Mouse (Mus musculus) kidney, adult 2 months (tissue): ENCODE measurements around the gene Klf13.

Experiments
- CTCF ChIP-seq: fragments of 200-500 bp; conservative IDR thresholded peaks from 2 replicates; pipeline ENCODE4 v1.5.1; 2011; ENCODE audit warnings: low read depth, mild to moderate bottlenecking, control low read depth, low read length, moderate library complexity, mixed read lengths; ENCODE audit not compliant: insufficient read depth, insufficient read length
- POLR2A ChIP-seq: fragments of 200-500 bp; IDR thresholded peaks from one replicate; pipeline ENCODE4 v1.6.1; 2011; ENCODE audit warnings: low read depth, low read length, control low read depth

DNA sequence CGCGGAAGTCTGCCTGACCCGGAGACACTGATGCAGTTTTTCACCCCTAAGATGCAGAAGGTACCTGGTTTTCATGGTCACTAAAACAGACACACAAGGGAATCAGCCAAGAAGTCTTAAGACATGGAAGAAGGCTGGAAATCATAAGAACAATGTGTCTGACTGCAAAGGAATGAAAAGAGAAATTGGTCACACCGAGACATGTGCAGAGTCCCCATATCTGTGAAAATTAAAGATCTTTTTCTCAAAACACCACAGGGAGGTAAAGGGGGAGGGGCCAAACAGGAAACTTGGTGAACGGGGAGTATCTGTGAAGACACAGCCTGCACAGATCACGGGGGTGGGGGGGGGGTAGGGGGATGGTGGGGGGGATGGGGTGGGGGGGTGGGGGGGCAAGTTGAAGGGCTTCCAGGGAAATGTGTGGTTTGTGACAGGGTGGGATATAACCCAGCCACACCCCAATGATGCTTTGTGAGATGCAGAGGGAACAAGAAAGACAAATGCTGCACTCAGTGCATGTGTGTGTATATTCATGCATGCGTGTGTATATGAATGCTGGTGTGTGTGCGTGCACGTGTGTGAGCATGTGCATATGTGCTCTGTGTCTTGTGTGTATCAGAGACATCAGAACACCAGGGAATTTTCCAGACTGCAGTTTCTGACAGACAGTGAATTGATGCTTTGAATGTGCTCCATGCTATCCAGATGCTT is 47.1 kb upstream of the Klf13 start:
- TF ChIP-seq CTCF, result no peak
- no peak for TF ChIP-seq POLR2A
